Mouse (Mus musculus) ovary, adult 2 months (tissue): ENCODE results near the gene Gucy2g. TPM values are rescaled to one million over a fixed set of nuclear protein-coding genes. Genes with fewer than 3 reads are reported as not detected.

ENCODE experiments used
- polyA plus RNA-seq: library from polyadenylated mRNA; depleted of rRNA; stranded (reverse); fragments of >200 nt; gene quantifications from 2 replicates; pipeline ENCODE4 v1.2.3, GENCODE M21; 2012; rRNA removed

Gene Gucy2g
- 1.7 and 1.9 TPM in 2 replicates for polyA plus RNA-seq

DNA sequence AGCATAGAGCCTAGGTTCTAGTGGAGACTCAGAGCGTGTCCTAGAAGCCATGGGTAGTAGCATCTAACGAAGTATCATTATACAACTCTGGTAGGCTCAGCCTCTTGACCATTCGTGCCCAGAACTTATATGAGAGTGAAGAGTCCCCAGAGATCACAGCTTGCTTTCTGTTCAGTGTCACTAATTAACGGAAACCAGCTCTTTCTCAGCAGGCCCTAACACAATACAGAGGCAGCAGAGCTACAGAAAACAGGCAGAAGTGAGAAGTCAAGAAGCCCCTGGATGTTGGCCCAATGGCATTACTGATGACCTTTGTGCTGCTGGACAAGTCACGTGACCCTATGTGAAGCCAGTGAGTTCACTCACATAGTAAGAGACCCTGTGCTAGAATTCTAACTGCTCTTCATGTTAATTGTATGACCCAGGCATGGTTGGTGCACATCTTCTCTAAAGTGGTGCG, at the start of gene Gucy2g:
Gene Gucy2g (minus strand): TSS at position 51 of the 460 bp plus-strand sequence.

DNA sequence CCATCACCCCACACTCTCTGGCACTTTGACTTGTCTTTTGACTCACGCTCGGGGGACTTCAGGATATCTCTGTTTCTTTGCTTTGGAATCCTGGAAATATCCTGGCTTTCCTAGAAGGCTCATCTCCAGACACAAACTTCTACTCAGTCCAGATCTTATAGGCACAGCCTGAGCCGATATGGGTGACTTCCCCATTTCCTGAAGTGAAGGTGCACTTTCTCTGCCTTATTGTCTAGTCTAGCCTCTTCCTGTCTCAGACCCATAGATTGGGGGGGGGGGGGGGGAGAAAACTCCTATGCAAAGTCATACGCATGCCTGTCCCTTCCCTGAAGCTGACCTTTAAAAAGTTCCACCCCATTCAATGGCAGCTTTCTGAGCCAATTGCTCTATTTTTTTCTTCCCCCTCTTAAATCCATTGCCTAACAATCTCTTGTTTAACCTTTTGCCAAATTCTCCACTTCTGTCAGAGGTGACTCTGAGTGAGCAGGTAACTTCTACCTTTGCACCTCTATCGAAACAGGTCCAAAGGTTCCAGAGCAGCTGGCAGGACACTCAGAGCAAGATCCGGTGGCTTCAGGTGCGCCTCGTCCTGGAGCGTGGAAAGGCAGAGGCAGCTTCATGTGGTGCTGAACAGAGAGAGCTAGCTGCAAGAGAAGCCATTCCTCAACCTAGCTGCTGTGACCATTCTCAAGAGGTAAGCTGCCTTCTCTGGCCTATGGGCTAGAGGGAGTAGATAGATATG, 10.5 kb upstream of the Gucy2g start, which contains the start of gene Acsl5:
Gene Acsl5 (plus strand): TSS at position 556 of the 742 bp plus-strand sequence.

DNA sequence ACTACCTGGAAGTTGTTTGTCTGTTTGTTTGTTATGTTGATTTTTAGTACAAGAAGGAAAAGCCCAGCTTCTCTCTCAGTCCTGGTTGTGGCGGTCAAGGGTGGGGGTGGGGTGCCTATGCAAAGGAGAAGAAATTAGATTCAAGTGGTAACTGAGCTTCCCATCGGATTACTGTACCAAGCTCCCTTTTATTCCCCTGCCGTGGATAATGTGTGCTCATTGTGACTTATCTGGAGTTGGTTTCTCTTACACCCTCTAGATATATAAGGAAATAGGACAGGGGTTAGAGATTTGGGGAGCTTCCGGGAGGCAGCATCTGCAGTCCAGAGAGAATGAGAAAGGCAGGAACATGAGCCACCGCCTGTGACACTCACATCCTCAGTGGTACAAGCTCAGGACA, 60.6 kb downstream of the Gucy2g start, which contains the start of gene Tectb:
Gene Tectb (plus strand): TSS at position 301 of the 400 bp plus-strand sequence.

Other genes starting within 250 kb of the Gucy2g start
- 152 and 159 TPM in 2 replicates for gene Gpam, start 114.0 kb downstream of the Gucy2g start, polyA plus RNA-seq
- 0.09 TPM in 1 of 2 replicates, not detected in the other for gene Tectb, start 60.5 kb downstream of the Gucy2g start, polyA plus RNA-seq
- gene Acsl5, start 10.7 kb upstream of the Gucy2g start, polyA plus RNA-seq, result 6.3 and 7.0 TPM in 2 replicates
- gene Zdhhc6, start 74.8 kb upstream of the Gucy2g start, polyA plus RNA-seq, result 6.7 and 9.0 TPM in 2 replicates
- gene Vti1a, start 75.1 kb upstream of the Gucy2g start, polyA plus RNA-seq, result 10.3 and 12.1 TPM in 2 replicates